Mouse (Mus musculus) stomach, embryonic 16.5 days (tissue): ENCODE results near the gene Gabrb1. TPM values are rescaled to one million over a fixed set of nuclear protein-coding genes. Genes with fewer than 3 reads are reported as not detected.

Source experiments
- ATAC-seq: fragments of 200-750 bp; cut with Nextera tagmentation; 2 replicates; pipeline ENCODE4 v1.8.0; 2017; ENCODE audit warnings: moderate number of reproducible peaks, moderate TSS enrichment; ENCODE audit not compliant: insufficient read depth, low FRiP score
- H3K27ac ChIP-seq: fragments of 300-500 bp; sonication (generic); 2 replicates; pipeline ENCODE4 v1.5.1; 2014; ENCODE audit warnings: low read length
- H3K27me3 ChIP-seq: fragments of 300-500 bp; sonication (generic); 2 replicates; pipeline ENCODE4 v1.6.1; 2014; ENCODE audit warnings: low read length, control low read depth, mixed read lengths; ENCODE audit not compliant: control insufficient read depth, insufficient read depth
- H3K36me3 ChIP-seq: fragments of 300-500 bp; sonication (generic); 2 replicates; pipeline ENCODE4 v1.6.1; 2014; ENCODE audit warnings: low read length; ENCODE audit not compliant: control insufficient read depth, insufficient read depth
- H3K4me1 ChIP-seq: fragments of 300-500 bp; sonication (generic); 2 replicates; pipeline ENCODE4 v1.6.1; 2014; ENCODE audit warnings: low read length, control low read depth, mixed read lengths; ENCODE audit not compliant: control insufficient read depth, insufficient read depth
- H3K4me2 ChIP-seq: fragments of 300-500 bp; sonication (generic); 2 replicates; pipeline ENCODE4 v1.6.1; 2014; ENCODE audit warnings: low read depth, low read length, mixed read lengths
- H3K4me3 ChIP-seq: fragments of 300-500 bp; sonication (generic); replicated peaks from 2 replicates; pipeline ENCODE4 v1.5.1; 2014; ENCODE audit warnings: mild to moderate bottlenecking, low read length
- H3K9ac ChIP-seq: fragments of 300-500 bp; sonication (generic); 2 replicates; pipeline ENCODE4 v1.6.1; 2014; ENCODE audit warnings: low read length
- H3K9me3 ChIP-seq: fragments of 300-500 bp; sonication (generic); replicated peaks from 2 replicates; pipeline ENCODE4 v1.6.1; 2016; ENCODE audit warnings: low read length, control low read depth; ENCODE audit not compliant: control insufficient read depth
- WGBS: fragments of 180-500 bp; shearing (Covaris S2); extraction: QIAGEN DNeasy Blood & Tissue Kit; methylation state at CpG from one replicate; pipeline ENCODE4 v1.1.7; 2014; 5-methylcytosine and 5-hydroxymethylcytosine counted together
- polyA plus RNA-seq: library from polyadenylated mRNA; unstranded; fragments of >200 nt; fragmentation: Nextera tagmentation; extraction: Ambion mirVana; gene quantifications from 2 replicates; pipeline ENCODE4 v1.2.1, GENCODE M21; 2015

Gabrb1 gene
- polyA plus RNA-seq, 1 experiment from 2014 or later: 0.92 TPM

GRCm38 (mm10) chr5:71914028-71914427, 256.1 kb downstream of the Gabrb1 start:
- no peak overlapping the region for H3K4me3 ChIP-seq
- no peak overlapping the region for H3K4me2 ChIP-seq
- H3K4me1 ChIP-seq: no peaks in the 10 kb centered on the region
- WGBS: 45% methylated on average over 1 of the region's 1 CpGs
- no peak overlapping the region for H3K9ac ChIP-seq
- no peaks in the 10 kb centered on the region for H3K9me3 ChIP-seq
- H3K36me3 ChIP-seq: no peaks in the 10 kb centered on the region
- no peak for ATAC-seq
- H3K27me3 ChIP-seq: no peaks in the 10 kb centered on the region
- no peak overlapping the region for H3K27ac ChIP-seq

GRCm38 (mm10) chr5:71915711-71916110, 257.8 kb downstream of the Gabrb1 start:
- Histone ChIP-seq H3K27me3 (no peaks in the 10 kb centered on the region), H3K4me1 (no peaks in the 10 kb centered on the region), H3K4me3 (no peak overlapping the region), H3K36me3 (no peaks in the 10 kb centered on the region), H3K9ac (no peak overlapping the region), H3K9me3 (no peaks in the 10 kb centered on the region), H3K4me2 (no peak overlapping the region), H3K27ac (no peak overlapping the region)
- ATAC-seq: no peak
- WGBS: 77% methylated on average over 4 of the region's 4 CpGs

DNA sequence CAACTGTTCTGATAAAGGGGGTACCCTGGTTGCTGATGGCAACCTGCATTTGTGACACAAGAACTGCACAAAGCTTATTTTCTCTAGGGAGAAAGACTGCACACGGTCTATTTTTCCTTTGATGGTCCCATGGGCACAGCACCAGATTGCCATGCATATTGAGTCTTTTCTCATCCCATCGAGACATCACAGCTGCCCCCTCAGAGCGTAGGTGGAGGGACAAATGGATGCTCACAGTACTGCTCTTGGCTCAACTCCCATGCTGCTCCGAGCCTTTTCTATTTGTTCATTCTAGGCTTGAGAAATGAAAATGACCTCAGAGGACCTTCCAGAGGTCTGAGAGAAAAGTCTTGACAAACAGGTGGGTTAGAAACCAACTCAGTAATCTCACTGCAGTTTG, 259.3 kb downstream of the Gabrb1 start:
- Histone ChIP-seq H3K27me3 (no peaks in the 10 kb centered on the region), H3K36me3 (no peaks in the 10 kb centered on the region), H3K9ac (no peak overlapping the region), H3K4me3 (no peak overlapping the region), H3K4me1 (no peaks in the 10 kb centered on the region), H3K4me2 (no peak overlapping the region), H3K9me3 (no peaks in the 10 kb centered on the region), H3K27ac (no peak overlapping the region)
- 79% methylated on average over 4 of the region's 4 CpGs for WGBS
- no peak for ATAC-seq

DNA sequence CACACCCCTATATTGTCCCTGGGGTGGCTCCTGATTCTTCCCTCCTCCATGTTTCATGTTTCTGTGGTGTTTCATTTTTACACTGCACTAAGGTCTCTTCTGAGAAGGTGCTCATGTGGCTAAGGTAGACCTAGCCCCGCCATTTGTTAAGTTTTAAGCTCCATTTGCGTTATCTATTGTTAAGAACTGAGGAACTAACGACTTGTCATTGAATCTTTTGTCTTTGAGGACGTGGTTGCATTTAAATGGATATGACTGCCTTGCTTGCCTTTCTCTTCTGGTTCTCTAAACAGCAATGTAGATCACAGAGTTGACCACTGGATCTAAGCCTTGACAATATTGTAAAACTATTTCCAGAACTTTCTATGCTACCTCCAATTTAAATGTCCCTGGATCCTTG, 265.7 kb downstream of the Gabrb1 start:
- Histone ChIP-seq H3K9ac (no peak overlapping the region), H3K4me1 (no peaks in the 10 kb centered on the region), H3K9me3 (no peaks in the 10 kb centered on the region), H3K4me2 (no peak overlapping the region), H3K27me3 (no peaks in the 10 kb centered on the region), H3K4me3 (no peak overlapping the region), H3K27ac (no peak overlapping the region), H3K36me3 (no peaks in the 10 kb centered on the region)
- ATAC-seq: no peak
- WGBS: 66% methylated on average over 4 of the region's 4 CpGs

DNA sequence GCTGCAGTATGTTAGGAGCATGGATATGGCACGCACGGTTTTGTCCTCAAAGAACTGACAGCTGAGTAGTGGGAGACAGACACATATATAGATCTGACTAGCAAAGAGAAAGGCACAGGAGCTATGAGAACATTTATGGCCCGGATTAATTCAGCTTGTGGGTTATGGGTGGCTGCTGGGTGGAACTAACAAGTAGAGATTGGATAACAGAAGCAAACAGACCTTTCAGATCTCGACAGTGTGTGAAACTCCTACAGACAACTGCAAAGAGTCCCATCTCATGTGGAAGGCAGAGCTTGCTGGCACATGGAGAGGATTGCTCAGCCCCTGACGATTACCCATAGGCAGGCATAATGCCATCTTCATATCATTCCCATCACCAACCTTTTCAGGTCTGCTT, 268.4 kb downstream of the Gabrb1 start:
- Histone ChIP-seq H3K36me3 (no peaks in the 10 kb centered on the region), H3K4me3 (no peak overlapping the region), H3K27ac (no peak overlapping the region), H3K27me3 (no peaks in the 10 kb centered on the region), H3K9me3 (no peaks in the 10 kb centered on the region), H3K4me1 (no peaks in the 10 kb centered on the region), H3K9ac (no peak overlapping the region), H3K4me2 (no peak overlapping the region)
- ATAC-seq: no peak
- WGBS: 81% methylated on average over 5 of the region's 5 CpGs

DNA sequence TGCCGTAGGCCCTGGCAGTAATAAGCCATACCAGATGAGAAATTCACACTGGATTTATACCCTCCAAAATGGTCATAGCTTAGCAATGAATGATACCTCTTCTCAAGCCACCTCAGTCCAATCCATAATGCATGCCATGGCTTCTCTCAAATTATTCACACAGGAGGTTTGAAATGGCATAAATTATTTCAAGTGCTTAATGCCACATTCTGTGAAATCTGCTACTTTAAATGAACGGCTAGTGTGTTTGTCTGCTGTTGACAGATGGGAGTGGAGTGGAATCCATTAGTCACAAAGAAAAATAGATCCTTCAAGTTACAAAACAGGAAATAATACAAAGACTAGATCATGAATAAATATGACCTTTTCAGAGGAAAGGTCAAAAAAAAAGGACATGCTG, 272.1 kb downstream of the Gabrb1 start:
- ATAC-seq: no peak
- H3K4me1 ChIP-seq: no peaks in the 10 kb centered on the region
- H3K9me3 ChIP-seq: no peaks in the 10 kb centered on the region
- H3K4me2 ChIP-seq: no peak overlapping the region
- H3K4me3 ChIP-seq: no peak overlapping the region
- 68% methylated on average over 2 of the region's 2 CpGs for WGBS
- H3K27ac ChIP-seq: no peak overlapping the region
- H3K27me3 ChIP-seq: no peaks in the 10 kb centered on the region
- H3K36me3 ChIP-seq: no peaks in the 10 kb centered on the region
- no peak overlapping the region for H3K9ac ChIP-seq

DNA sequence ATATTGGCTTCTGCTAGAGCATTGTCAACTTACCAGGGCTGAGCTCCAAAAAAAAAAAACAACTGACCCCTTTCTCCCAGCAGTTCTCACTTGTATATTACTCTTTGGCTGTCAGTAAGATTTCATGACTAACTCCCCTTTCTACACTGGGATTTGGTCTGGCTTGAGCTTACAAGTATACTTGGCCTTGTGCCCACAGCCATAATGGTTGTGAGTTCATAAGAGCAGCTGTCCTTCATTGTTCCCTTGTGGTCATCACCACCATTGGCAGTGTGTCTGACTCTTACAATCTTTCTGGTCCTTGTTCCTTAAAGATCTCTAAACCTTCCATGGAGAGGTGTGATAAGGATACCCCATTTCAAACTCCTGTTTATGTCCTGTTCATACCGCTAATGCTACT, 293.5 kb downstream of the Gabrb1 start:
- no peak overlapping the region for H3K4me3 ChIP-seq
- WGBS: 85% methylated on average over 1 of the region's 1 CpGs
- no peak overlapping the region for H3K27ac ChIP-seq

GRCm38 (mm10) chr5:71955070-71955685, 297.3 kb downstream of the Gabrb1 start:
- Histone ChIP-seq H3K9me3 (no peaks in the 10 kb centered on the region), H3K27me3 (no peaks in the 10 kb centered on the region), H3K4me3 (no peak overlapping the region), H3K36me3 (no peaks in the 10 kb centered on the region), H3K9ac (no peak overlapping the region), H3K27ac (no peak overlapping the region), H3K4me2 (no peak overlapping the region), H3K4me1 (no peaks in the 10 kb centered on the region)
- no peak for ATAC-seq
- WGBS: 66% methylated on average over 5 of the region's 5 CpGs

More for the DNA sequence above, 293.5 kb downstream of the Gabrb1 start:
- no peak for ATAC-seq
- H3K36me3 ChIP-seq: no peaks in the 10 kb centered on the region
- no peak overlapping the region for H3K4me2 ChIP-seq
- no peak overlapping the region for H3K9ac ChIP-seq
- no peaks in the 10 kb centered on the region for H3K27me3 ChIP-seq
- H3K4me1 ChIP-seq: no peaks in the 10 kb centered on the region
- no peaks in the 10 kb centered on the region for H3K9me3 ChIP-seq

- no peak for ATAC-seq
- Histone ChIP-seq H3K4me3 (no peak overlapping the region), H3K4me2 (no peak overlapping the region), H3K36me3 (no peaks in the 10 kb centered on the region), H3K27ac (no peak overlapping the region), H3K9me3 (no peaks in the 10 kb centered on the region), H3K27me3 (no peaks in the 10 kb centered on the region), H3K9ac (no peak overlapping the region), H3K4me1 (no peaks in the 10 kb centered on the region)
- WGBS: 87% methylated on average over 4 of the region's 4 CpGs
Measured at GRCm38 (mm10) chr5:71964876-71965432, 307.0 kb downstream of the Gabrb1 start.
